Mouse (Mus musculus) c-Kit-positive CD71-positive TER-119-negative erythroid progenitor cells, embryonic 14.5 days (primary cell): Measurements from ENCODE around the gene Havcr1.

Experiments used
- DNase-seq: peaks from one replicate; pipeline ENCODE4 v3.0.0-alpha.2; 2013; ENCODE audit warnings: low read depth

Havcr1 gene

GRCm38 (mm10) chr11:46819930-46820329 lies 85.0 kb downstream of the Havcr1 start:
- DNase-seq, result no peak
